Mouse (Mus musculus) thymus, adult 2 months (tissue): ENCODE measurements around the gene Skp1a. TPM values are rescaled to one million over a fixed set of nuclear protein-coding genes. Genes with fewer than 3 reads are reported as not detected.
"Not testable (repeated sequence)": the region's sequence is repeated elsewhere in the genome, so short reads cannot be mapped to it uniquely, and the experiment has no call there.

Experiments used
- DNase-seq: peaks from one replicate; pipeline ENCODE4 v3.0.0; 2021
- H3K27ac ChIP-seq: fragments of 200-500 bp; 2 replicates; pipeline ENCODE4 v1.5.1; 2012; ENCODE audit warnings: low read length, control low read depth; ENCODE audit not compliant: control insufficient read depth, insufficient read depth
- H3K27me3 ChIP-seq: fragments of 200-500 bp; 2 replicates; pipeline ENCODE4 v1.6.1; 2012; ENCODE audit warnings: mild to moderate bottlenecking, low read length, moderate library complexity, mixed read lengths; ENCODE audit not compliant: control insufficient read depth, insufficient read depth
- H3K36me3 ChIP-seq: fragments of 200-500 bp; 2 replicates; pipeline ENCODE4 v1.6.1; 2012; ENCODE audit warnings: mild to moderate bottlenecking, low read length, moderate library complexity; ENCODE audit not compliant: control insufficient read depth, insufficient read depth
- H3K4me1 ChIP-seq: fragments of 200-500 bp; replicated peaks from 2 replicates; pipeline ENCODE4 v1.6.1; 2012; ENCODE audit warnings: low read length; ENCODE audit not compliant: control insufficient read depth, insufficient read depth
- H3K4me3 ChIP-seq: fragments of 200-500 bp; 2 replicates; pipeline ENCODE4 v1.5.1; 2012; ENCODE audit warnings: mild to moderate bottlenecking, low read length, control low read depth, moderate library complexity; ENCODE audit not compliant: control insufficient read depth, insufficient read depth
- CTCF ChIP-seq: fragments of 200-500 bp; IDR thresholded peaks from 2 replicates; pipeline ENCODE4 v1.5.1; 2012; ENCODE audit warnings: mild to moderate bottlenecking, control low read depth, low read length, moderate library complexity, borderline replicate concordance; ENCODE audit not compliant: control insufficient read depth, poor library complexity, insufficient read depth; ENCODE audit errors: extremely low read depth
- POLR2A ChIP-seq: fragments of 200-500 bp; IDR thresholded peaks from 2 replicates; pipeline ENCODE4 v1.6.1; 2012; ENCODE audit warnings: mild to moderate bottlenecking, low read length, control low read depth, moderate library complexity; ENCODE audit not compliant: control insufficient read depth, poor library complexity, insufficient read depth; ENCODE audit errors: extremely low read depth
- WGBS: fragments of 180-500 bp; shearing (Covaris S2); methylation state at CpG from one replicate; pipeline ENCODE4 v1.1.7; 2018; 5-methylcytosine and 5-hydroxymethylcytosine counted together
- polyA plus RNA-seq: library from polyadenylated mRNA; depleted of rRNA; stranded (reverse); fragments of >200 nt; gene quantifications from 2 replicates; pipeline ENCODE4 v1.2.3, GENCODE M21; 2012; rRNA removed

Gene Skp1a
- 35.1 and 35.9 TPM in 2 replicates for polyA plus RNA-seq

GRCm38 (mm10) chr11:52231606-52232541, at the start of gene Skp1a:
Gene Skp1a, plus strand, starts transcription at chr11:52231995.
- peak within 1 kb of the TSS; percentile 49; the same call in 1 of the 2 replicates for H3K27ac ChIP-seq
- DNase-seq = peak; percentile 88
- H3K4me1 ChIP-seq = peaks cover 9% of the 10 kb centered on the region; the same call in 1 of the 2 replicates
- H3K36me3 ChIP-seq = peaks cover 1% of the 10 kb centered on the region
- no peaks in the 10 kb centered on the region for H3K27me3 ChIP-seq
- peak within 1 kb of the TSS; percentile 68 for H3K4me3 ChIP-seq
- TF ChIP-seq POLR2A (peak; percentile 96), CTCF (peak; percentile 16; the same call in 1 of the 2 replicates)
- under 1% methylated on average over 87 of the region's 87 CpGs for WGBS

DNA sequence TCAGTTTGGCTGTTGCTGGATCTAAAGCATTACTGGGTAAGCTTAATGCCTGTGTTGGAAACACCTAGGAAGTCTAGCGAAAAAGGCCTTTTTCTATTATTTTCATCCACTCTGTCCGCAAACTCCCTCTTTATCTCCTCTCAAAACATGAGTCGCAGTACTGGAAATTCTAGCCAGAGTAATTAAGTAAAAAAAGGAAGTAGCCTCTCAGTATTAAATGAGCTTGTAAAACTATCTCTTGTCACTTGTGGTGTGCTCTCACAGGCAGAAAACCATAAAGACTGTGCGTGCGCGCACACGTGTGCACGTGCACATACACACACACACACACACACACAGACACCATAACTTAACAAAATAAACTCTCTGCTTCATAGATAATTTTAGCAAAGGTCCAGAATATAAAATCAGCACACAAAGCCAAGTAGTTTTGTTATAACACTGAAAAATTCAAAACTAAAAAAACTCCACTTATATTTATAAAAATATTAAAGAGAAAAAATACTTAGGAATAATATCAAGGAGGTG, 35.2 kb upstream of the Skp1a start:
- H3K4me3 ChIP-seq, H3K4me1 ChIP-seq, DNase-seq, H3K36me3 ChIP-seq, H3K27ac ChIP-seq, H3K27me3 ChIP-seq: not testable (repeated sequence)
- 52% methylated on average over 8 of the region's 8 CpGs for WGBS

GRCm38 (mm10) chr11:52213887-52214286, 17.9 kb upstream of the Skp1a start, which contains the start of gene Olfr1371:
Gene Olfr1371, minus strand, starts transcription at chr11:52213987.
- Histone ChIP-seq H3K4me1 (no peaks in the 10 kb centered on the region), H3K27me3 (no peaks in the 10 kb centered on the region)
- no peak for DNase-seq

GRCm38 (mm10) chr11:52220282-52220681, 11.5 kb upstream of the Skp1a start:
- Histone ChIP-seq H3K4me1 (peaks cover 13% of the 10 kb centered on the region), H3K36me3 (no peaks in the 10 kb centered on the region), H3K27me3 (no peaks in the 10 kb centered on the region), H3K27ac (no peak overlapping the region), H3K4me3 (no peak overlapping the region)
- 17% methylated on average over 4 of the region's 4 CpGs for WGBS
- DNase-seq = peak; percentile 82
- TF ChIP-seq CTCF = peak; percentile 81; the same call in 1 of the 2 replicates
- no peak for TF ChIP-seq POLR2A

More at GRCm38 (mm10) chr11:52213887-52214286, 17.9 kb upstream of the Skp1a start, which contains the start of gene Olfr1371:
- H3K4me3 ChIP-seq = no peak within 1 kb of the TSS
- H3K36me3 ChIP-seq = no peaks in the 10 kb centered on the region
- H3K27ac ChIP-seq = no peak within 1 kb of the TSS
- no peak for TF ChIP-seq POLR2A
- TF ChIP-seq CTCF = no peak

GRCm38 (mm10) chr11:52221921-52222320, 9.9 kb upstream of the Skp1a start:
- not testable (repeated sequence) for DNase-seq

GRCm38 (mm10) chr11:52222891-52223290, 8.9 kb upstream of the Skp1a start:
- Histone ChIP-seq H3K27ac (no peak overlapping the region), H3K4me3 (no peak overlapping the region), H3K36me3 (no peaks in the 10 kb centered on the region), H3K27me3 (no peaks in the 10 kb centered on the region), H3K4me1 (peaks cover 15% of the 10 kb centered on the region)
- TF ChIP-seq POLR2A = no peak
- TF ChIP-seq CTCF = no peak
- 61% methylated on average over 6 of the region's 6 CpGs for WGBS
- peak; percentile 58 for DNase-seq

More at GRCm38 (mm10) chr11:52221921-52222320, 9.9 kb upstream of the Skp1a start:
- H3K27ac ChIP-seq, H3K36me3 ChIP-seq, H3K27me3 ChIP-seq, H3K4me3 ChIP-seq: not testable (repeated sequence)
- 93% methylated on average over 6 of the region's 6 CpGs for WGBS
- peaks cover 13% of the 10 kb centered on the region for H3K4me1 ChIP-seq
